Mouse (Mus musculus) thymus, postnatal 25 days (tissue): ENCODE measurements around the gene Usp29.
"Not testable (repeated sequence)": the region's sequence is repeated elsewhere in the genome, so short reads cannot be mapped to it uniquely, and the experiment has no call there.

Experiments used
- DNase-seq: peaks from one replicate; pipeline ENCODE4 v3.0.0; 2022

Usp29 gene

GRCm38 (mm10) chr7:6770286-6770685 lies 39.9 kb downstream of the Usp29 start:
- no peak for DNase-seq

GRCm38 (mm10) chr7:6773865-6774413 lies 43.6 kb downstream of the Usp29 start:
- not testable (repeated sequence) for DNase-seq

GRCm38 (mm10) chr7:6776314-6777059 lies 46.1 kb downstream of the Usp29 start:
- no peak for DNase-seq

- no peak for DNase-seq
These were observed 46.7 kb downstream of the Usp29 start for GRCm38 (mm10) chr7:6777107-6777506.

- DNase-seq: no peak
These were observed 47.3 kb downstream of the Usp29 start for GRCm38 (mm10) chr7:6777689-6778088.

GRCm38 (mm10) chr7:6779172-6779571 lies 48.8 kb downstream of the Usp29 start:
- DNase-seq: no peak

GRCm38 (mm10) chr7:6781541-6781940 lies 51.2 kb downstream of the Usp29 start:
- DNase-seq: no peak

- no peak for DNase-seq
These were observed 54.1 kb downstream of the Usp29 start for GRCm38 (mm10) chr7:6784340-6785073.

- no peak for DNase-seq
These were observed 56.6 kb downstream of the Usp29 start for GRCm38 (mm10) chr7:6787000-6787399.

- no peak for DNase-seq
These were observed 57.7 kb downstream of the Usp29 start for GRCm38 (mm10) chr7:6788101-6788500.

- no peak for DNase-seq
These were observed 61.1 kb downstream of the Usp29 start for GRCm38 (mm10) chr7:6791286-6792065.

- DNase-seq: no peak
These were observed 62.9 kb downstream of the Usp29 start for GRCm38 (mm10) chr7:6793240-6793639.

GRCm38 (mm10) chr7:6793811-6794210 lies 63.4 kb downstream of the Usp29 start:
- no peak for DNase-seq

- no peak for DNase-seq
These were observed 67.0 kb downstream of the Usp29 start for GRCm38 (mm10) chr7:6797408-6797807.

- DNase-seq: no peak
These were observed 68.9 kb downstream of the Usp29 start for GRCm38 (mm10) chr7:6799105-6799805.

- DNase-seq: no peak
These were observed 70.4 kb downstream of the Usp29 start for GRCm38 (mm10) chr7:6800586-6801441.

- no peak for DNase-seq
These were observed 71.3 kb downstream of the Usp29 start for GRCm38 (mm10) chr7:6801642-6802041.

- no peak for DNase-seq
These were observed 80.2 kb downstream of the Usp29 start for GRCm38 (mm10) chr7:6810556-6810955.

- no peak for DNase-seq
These were observed 84.6 kb downstream of the Usp29 start for GRCm38 (mm10) chr7:6814971-6815370.

- no peak for DNase-seq
These were observed 86.5 kb downstream of the Usp29 start for GRCm38 (mm10) chr7:6816706-6817376.

GRCm38 (mm10) chr7:6820296-6820695 lies 89.9 kb downstream of the Usp29 start:
- DNase-seq: no peak
